Mouse (Mus musculus) B cell, adult 62 days (primary cell): ENCODE data around the gene Cdk13. TPM values are rescaled to one million over a fixed set of nuclear protein-coding genes. Genes with fewer than 3 reads are reported as not detected.

Source experiments
- total RNA-seq: library from RNA; stranded (reverse); gene quantifications from 4 replicates; pipeline ENCODE4 v1.2.4, GENCODE M21; 2023

Cdk13 gene
- 184 to 197 TPM (median 194 TPM) in 4 replicates for total RNA-seq

GRCm38 (mm10) chr13:17804909-17805613 is at the start of gene Cdk13:
Gene Cdk13, minus strand, starts transcription at chr13:17805097.

DNA sequence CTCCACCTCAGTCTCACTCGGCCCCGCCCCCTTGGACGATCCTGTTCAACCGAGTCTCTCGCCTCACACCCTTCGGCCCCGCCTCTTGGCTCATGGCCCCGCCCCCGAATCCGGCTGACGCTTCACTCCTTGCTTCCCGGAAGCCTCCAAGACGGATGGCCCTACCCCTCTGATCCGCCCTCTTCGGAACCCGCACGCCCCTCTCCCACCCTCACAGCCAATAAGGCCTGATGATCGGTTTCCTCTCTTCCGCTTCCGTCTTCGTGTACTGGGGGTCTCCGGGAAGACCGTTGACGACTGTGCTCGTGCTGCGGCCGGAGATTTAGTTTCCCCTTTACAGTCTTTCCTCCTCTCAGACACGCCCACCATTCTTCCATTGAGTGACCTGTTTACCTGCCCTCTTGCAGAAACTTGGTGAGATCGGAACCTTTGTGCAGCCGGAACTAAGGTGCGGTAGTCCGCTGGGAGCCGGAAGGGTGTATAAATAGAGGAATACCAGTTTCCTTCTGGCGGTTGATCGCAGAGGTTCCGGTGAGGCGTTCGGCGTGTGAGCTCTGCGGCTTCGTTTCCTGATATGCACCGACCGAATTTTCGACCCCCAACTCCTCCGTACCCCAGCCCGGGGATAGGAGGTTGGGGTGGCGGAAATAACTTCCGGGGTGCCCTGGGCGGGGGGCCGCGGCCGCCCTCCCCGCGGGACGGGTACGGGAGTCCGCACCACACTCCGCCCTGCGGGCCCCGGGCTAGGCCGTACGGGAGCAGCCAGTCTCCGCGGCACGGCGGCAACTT is 109.8 kb downstream of the Cdk13 start, which contains the start of the genes Mplkip and Sugct:
TSS of gene Mplkip (plus strand) at position 282 of the 789 bp plus-strand sequence.
TSS of gene Sugct (minus strand) at position 643 of the 789 bp plus-strand sequence.

Other genes with a start within 250 kb of the Cdk13 start
- 19.3 to 22.6 TPM (median 21.5 TPM) in 4 replicates for gene Mplkip, start 109.9 kb downstream of the Cdk13 start, total RNA-seq
- 0.72 to 0.88 TPM in 2 of 4 replicates, not detected in the others for gene Sugct, start 109.5 kb downstream of the Cdk13 start, total RNA-seq
- 22.9 to 36.3 TPM (median 27.5 TPM) in 4 replicates for gene Rala, start 139.1 kb upstream of the Cdk13 start, total RNA-seq
- 8.1 to 10.5 TPM (median 9.3 TPM) in 4 replicates for gene Yae1d1, start 188.3 kb upstream of the Cdk13 start, total RNA-seq